Mouse (Mus musculus) ovary, postnatal 10 days (tissue): Measurements from ENCODE around the gene Pmf1.

Experiments
- DNase-seq: peaks from one replicate; pipeline ENCODE4 v3.0.0; 2022; ENCODE audit warnings: low spot score

Gene Pmf1

DNA sequence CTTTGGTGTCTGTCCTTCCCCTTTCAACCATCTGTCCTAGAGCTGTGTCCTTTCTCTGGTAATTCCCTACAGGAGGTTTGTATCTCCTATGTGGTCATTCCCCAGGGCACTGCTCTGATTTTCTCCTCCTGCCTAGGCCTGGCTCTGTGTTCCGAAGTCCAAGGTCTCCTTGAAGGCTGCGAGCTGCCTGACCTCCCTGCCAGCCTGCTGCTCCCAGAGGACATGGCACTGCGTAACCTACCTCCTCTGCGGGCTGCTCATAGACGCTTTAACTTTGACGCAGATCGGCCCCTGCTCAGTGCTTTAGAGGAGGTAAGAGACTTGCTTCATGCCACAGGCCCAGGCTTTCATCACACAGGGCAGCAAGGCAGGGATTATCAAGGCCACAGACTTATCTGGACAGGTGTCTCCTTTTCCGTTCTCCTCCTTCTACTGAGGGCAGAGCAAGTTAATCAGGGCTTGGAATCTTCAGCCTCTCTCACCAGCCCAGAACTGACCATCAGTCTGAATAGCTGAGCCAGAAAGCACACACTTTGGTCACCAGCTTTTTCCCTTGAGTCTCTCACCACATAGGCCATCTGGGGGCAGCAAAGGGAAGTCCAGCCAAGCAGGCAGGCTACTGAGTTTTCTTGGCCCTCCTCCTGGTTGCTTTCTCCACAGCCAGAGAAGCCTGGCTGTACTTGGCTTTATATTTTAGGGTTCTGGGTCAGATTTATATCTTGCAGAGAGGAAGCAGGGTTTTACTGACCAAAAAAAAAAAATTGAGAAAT lies 55.5 kb downstream of the Pmf1 start:
- DNase-seq: no peak

DNA sequence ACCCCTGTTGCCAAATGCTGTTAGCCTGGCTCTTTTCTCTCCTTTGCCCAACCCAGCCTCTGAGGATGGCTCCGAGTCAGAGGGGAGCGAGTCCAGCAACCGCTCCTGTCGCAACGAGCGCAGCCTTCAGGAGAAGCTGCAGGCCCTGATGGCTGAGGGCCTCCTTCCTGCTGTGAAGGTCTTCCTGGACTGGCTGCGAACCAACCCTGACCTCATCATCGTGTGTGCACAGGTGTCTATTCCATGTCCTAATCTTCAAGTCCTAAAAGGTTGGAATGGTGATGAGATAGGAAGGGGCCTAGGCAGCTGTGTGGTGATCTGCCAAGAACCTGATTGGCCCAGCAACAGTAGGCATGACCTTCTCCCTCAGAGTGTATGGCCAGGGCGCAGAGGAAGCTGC lies 57.2 kb downstream of the Pmf1 start:
- DNase-seq: no peak

DNA sequence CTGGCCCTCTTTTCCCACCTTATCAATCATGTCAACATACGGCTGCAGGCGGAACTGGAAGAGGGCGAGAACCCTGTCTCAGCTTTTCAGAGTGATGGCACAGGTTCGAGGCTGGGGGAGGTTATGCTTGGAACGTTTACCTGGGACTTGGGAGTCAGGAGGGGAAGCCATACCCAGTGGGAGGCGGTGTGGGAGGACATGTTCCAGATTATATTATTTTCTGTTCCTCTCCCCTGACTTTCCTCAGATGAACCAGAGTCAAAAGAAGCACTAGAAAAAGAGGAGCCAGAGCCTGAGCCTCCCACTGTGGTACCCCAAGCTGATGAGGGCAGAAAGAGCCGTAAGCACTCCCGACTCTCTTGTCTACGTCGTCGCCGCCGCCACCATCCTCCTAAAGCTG lies 59.4 kb downstream of the Pmf1 start:
- DNase-seq: no peak
